Mouse (Mus musculus): ENCODE data around the gene Plvap.

Gene Plvap

DNA sequence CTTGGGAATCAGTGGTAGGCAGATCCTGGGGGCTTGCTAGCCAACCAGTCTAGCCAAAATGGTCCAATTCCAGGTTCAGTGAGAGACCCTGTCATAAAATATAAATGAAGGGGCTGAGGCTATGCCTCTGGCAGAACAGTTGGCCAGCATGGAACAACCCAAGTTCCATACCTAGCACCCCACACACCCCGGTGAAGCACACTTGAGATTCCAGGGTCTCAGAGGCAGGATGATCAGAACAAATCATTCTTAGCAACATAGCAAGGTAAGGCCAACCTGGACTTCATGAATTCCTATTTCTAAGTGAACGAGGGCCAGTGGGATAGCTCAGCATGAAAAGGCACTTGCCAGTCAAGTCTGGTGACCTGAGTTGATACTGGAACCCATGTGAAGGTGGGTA is 44.4 kb downstream of the Plvap start:
- DNase-seq (ENCODE audit: low spot score in 2 of 2), result no peak

DNA sequence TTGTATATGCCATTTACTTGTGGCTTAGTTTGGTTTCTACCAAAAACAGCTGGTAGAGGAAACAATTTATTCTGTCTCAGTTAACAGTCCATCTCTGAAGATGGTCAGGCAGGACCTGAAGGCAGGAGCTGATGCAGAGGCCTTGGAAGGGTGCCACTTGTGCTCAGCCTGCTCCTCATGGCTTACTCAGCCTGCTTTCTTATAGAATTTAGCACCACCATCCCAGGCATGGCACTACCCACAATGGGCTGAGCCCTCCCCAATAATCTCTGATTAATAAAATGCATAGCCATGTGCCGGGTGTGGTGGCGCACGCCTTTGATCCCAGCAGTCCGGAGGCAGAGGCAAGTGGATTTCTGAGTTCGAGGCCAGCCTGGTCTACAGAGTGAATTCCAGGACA is 45.4 kb downstream of the Plvap start:
- DNase-seq (ENCODE audit: low spot score in 2 of 2), result peak in 1 of 2 experiments; percentile 15

DNA sequence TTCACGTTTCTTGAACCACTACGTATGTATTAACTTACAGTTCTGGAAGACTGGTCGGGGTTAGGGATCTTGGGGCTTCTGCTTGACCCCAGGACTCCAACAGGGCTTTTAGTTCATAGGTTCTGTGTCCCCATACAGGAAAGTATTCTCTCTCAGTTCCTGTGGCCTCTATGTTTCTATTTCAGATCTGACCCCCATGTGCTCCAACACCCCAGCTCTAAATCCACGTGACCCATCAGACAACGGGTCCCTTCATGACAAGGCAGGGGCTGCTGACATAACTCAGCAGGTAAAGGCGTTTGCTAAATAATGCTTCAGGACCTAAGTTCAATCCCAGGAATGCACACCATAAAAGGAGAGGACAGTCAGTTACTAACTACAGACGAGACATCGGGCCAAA is 45.8 kb downstream of the Plvap start:
- peak in 1 of 2 experiments; percentile 6 for DNase-seq (ENCODE audit: low spot score in 2 of 2)

DNA sequence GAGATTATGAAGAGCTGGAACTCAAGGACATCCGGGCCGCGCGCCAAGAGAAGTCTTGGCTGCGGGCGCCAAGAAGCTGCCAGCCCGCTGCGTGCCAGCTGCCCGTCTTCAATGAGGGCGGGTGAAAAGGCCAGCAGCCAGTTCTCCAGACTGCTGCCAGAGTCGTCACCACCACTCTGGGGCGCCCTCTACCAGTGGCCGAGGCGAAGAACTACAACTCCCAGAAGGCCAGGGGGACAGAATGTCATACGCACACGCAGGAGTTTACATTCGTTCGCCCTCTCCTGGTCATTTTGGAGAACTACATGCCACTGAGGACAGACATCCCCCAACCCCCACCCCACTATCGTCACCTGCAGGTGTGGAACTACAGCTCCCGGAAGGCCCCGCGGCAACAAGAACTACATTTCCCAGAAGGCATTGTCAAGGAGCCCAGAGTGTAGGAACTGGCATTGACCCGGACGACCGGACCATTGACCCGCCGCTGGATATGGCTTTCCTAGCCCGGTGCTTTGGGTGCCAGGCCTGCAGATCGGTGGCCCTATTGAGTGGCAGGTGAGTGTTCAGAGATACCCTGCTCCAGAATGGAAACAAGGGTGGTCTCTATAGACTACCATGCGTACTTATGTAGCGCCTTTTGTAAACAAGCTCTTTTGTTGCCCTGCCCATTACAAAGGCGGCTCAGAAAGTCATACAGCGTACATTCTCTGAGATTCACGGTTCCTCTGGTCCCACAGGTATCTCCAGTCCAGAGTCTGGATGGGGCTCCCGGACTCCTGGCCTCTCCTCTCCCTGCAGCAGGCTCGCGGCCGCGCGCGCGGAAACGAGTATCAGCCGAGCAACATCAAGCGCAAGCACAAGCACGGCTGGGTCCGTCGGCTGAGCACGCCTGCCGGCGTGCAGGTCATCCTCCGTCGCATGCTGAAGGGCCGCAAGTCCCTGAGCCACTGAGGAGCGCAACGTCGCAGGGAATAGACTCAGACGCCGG is 46.7 kb downstream of the Plvap start, which contains the start of gene Mrpl34:
Gene Mrpl34 (plus strand): TSS at position 447 of the 988 bp plus-strand sequence.
- DNase-seq (ENCODE audit: low spot score in 2 of 2), result peak; percentile 98 to 99

DNA sequence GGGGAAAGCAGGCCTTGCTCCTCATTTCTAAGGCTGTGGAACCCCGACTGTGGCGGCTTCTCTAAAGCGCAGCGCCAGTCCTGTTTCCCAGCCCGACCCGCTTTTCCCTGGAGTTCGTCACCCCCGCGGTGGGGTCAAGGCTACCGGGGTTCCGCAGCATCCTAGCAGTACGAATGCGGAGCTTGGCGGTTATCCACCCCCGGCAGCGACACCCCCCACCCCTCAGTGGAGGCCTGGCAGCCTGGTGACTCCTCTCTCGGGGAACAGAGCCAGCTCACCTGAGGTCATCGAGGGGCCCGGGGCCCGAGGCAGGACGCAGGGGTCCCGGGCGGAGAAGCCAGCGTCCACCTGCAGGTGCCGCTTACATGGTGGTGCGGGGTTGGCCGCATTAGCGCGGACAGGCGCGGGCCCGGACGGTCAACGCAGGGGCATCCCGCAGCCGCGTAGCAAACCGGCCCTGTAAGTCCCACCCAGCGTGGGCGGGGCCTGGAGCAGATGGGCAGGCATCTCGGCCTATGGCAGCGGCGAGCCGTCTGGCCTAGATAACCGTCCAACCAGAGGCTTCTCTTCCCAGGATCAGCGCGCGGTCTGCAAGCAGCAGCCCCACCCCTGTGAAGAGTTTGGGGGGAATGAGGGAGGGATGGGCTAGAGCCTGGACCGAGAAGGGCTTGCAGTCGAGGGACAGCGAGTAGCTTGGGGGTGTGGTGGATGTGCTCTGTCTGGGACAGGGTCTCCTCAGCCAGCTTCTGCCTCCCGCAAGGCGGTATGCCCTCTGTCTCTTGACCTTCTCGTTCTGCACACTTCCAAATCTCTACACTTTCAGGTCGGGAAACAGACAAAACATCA is 48.1 kb downstream of the Plvap start, which contains the start of gene Abhd8:
Gene Abhd8 (minus strand): TSS at position 468 of the 846 bp plus-strand sequence.
- DNase-seq (ENCODE audit: low spot score in 2 of 2), result peak; percentile 97

DNA sequence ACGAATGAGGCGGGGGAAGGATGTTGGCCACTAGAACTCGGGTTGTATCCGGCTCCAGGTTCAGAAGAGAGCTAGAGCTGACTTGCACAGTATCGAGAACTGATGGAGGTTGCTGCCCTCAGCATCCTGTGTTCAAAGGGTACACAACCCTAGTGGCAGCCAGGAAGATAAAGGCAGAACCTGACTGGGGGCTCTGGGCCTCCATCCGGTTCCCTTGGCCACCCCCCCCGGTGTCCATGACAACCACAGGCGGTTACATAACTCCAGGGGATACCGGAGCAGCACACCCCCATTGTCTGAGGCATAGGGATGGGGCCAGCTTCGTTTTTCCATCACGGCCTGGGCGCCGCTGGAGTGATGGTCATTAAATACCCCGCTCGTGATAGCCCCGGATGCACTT is 48.8 kb downstream of the Plvap start:
- peak in 1 of 2 experiments; percentile 63 for DNase-seq (ENCODE audit: low spot score in 2 of 2)

DNA sequence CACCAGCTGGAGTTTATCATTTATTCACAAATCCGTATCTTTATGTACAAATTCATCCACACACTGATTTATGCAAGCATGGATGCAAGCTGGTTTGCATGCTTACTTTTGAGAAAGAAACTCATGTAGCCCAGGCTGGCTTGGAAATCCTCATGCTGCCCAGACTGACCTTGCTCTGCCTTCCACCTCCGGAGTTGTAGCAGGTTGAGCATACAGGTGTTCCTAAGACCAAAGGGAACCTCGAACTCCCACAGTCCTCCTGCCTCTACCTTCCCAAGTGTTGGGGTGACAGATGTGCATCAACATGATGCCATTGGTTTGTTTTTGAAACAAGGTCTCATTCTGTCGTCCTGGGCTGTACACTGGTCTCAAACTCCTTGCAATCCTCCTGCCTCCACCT is 49.4 kb downstream of the Plvap start:
- DNase-seq (ENCODE audit: low spot score in 2 of 2), result peak in 1 of 2 experiments; percentile 10

DNA sequence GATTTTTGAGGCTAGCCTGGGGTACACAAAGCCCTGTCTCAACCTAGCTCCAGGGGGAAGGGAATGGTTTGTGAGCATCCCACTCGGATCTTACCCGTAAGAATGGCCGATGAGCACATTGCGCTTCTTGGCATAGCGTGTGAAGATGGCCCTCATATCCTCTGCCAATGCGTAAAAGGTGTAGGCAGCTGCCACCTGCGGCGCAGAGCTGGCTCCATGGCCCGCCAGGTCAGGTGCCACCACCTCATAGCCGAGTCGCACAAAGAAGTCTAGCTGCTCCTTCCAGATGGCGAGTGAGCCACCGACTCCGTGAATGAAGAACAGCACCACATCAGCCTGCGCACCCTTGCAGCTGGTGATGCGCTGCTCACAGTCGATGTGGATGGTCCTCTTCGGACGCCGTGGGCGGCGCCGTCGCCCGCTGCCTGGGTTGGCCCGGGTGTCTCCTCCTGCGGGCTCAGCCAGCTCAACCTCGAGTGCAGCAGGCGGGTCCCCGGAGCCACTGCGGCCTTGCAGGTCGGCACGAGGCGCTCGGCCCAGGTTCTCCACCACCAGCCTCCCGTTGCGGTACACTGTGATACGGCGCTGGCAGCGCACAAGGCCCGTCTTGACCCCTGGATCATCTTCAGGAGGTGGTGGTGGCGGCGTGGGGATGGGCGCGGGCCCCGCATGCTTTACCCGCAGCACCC is 50.3 kb downstream of the Plvap start:
- peak in 1 of 2 experiments; percentile 45 for DNase-seq (ENCODE audit: low spot score in 2 of 2)

DNA sequence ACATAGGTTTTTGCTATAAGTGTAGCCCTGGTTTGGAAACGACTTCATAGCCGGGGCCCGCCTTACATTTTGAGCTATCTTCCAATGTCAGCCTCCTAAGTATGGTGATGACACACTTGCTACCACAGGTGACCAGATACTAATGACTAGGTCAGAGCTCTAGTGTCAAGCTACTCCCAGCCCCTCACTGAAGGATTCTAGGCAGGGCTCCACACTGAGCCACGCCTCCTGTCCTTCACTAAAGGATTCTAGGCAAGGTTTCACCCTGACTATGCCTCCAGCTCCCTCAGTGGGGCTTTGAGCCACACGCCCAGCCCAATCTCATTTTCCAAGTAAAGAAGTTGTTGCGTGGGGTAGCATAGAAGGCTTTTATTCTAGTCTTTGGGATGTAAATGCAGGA is 50.8 kb downstream of the Plvap start:
- DNase-seq (ENCODE audit: low spot score in 2 of 2), result no peak

DNA sequence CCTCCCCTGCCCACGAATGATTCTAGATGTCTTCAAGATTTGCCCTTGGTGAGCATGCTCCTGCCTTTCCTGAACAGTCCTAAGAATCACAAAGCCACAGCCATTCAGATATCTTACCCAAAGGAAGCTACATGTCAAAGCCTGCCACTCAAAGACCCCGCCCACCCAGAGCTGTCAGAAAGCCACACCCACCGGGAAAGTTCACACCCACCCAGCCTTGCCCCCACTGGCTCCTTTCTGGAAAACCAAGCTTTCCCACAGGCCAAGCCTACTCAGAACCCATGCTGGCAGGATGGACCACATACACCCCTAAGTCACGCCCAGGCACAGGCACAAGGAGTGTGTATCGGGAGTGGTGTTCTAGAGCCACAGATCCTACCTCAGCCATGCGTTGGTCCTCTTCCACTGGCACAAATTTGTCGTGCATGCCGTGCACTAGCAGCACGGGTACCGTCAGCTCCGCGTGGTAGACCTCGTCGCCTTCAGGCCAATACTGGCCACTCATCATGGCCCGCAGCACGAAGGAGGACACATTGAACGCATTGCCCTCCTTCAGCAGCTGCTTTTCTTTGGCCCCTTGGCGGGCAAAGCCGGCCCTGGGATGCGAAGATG is 53.8 kb downstream of the Plvap start:
- peak; percentile 9 to 18 for DNase-seq (ENCODE audit: low spot score in 2 of 2)

DNA sequence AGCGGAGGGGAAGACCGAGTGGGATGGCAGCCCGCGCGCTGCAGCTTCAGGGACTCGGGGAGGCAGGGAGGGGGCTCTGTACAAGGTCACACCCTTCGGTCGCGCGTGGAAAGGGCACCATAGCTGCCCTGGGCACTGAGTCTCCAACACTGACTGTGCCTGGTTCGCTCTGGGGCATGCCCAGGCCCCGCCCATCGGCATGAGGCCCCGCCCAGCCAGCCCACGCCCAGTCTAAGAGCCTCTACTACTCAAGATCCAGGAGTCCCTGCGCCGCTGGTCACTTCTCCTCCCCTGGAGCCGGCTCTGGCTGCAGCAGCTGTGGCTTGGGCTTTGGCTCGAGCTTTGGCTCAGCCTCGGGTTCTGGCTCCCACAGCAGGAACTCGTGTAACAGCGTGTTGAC is 54.6 kb downstream of the Plvap start:
- peak in 1 of 2 experiments; percentile 7 for DNase-seq (ENCODE audit: low spot score in 2 of 2)

DNA sequence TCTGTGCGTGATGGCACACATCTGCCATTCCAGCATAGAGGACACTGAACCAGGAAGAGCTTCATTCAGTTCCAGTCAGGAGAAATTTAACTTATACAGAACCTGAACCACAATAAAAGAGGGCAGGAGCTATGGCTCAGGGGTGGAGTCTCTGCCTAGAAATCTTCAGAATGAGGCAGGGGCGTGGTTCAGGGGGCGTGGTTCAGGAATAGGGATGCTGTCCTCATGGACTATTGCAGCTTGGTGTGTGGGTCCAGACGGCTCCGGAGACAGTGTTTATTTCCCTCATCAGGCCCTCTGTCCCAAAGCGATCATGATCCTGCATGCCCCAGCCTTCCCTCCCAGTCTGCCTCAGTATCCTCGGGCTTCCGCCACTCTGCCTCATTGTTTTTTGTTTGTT is 56.9 kb downstream of the Plvap start:
- peak in 1 of 2 experiments; percentile 3 for DNase-seq (ENCODE audit: low spot score in 2 of 2)

DNA sequence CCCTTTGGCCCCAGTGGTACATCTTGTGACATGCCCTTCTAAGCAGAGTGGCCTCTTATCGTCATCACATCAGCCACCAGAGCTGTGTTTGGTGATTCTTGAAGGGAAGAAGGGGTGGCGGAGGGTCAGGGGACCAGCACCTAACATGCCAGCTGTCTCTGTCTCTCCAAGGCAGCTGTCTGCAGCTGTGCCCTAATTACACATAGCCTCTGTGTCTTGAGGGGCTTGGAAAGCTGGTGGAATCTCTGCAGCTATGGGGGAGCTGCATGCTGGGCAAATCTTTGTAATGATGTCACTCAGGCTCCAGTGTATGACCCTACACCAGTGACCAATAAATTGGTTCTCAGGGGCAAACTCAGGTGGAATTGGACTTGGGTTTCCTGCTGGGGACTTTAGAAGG is 58.9 kb downstream of the Plvap start:
- peak in 1 of 2 experiments; percentile 2 for DNase-seq (ENCODE audit: low spot score in 2 of 2)

DNA sequence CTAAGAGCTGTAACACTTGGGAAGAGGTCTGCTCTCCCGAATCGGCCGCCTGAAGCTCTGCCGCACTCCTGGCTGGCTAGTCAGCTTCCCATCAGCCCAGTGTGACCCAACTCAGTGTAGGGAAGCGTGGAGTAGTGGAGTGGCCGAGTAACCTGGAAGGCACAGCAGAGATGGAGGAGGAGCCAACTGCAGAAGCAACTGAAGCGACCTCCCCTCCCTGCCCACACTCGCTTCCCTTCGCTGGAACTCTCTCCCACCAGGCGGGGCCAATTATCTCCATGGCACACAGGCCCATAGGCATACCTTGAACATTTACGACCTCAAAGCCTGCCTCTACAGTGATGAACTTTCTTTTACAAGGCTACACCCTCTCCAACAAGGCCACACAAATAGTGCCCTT is 59.8 kb downstream of the Plvap start:
- no peak for DNase-seq (ENCODE audit: low spot score in 2 of 2)

DNA sequence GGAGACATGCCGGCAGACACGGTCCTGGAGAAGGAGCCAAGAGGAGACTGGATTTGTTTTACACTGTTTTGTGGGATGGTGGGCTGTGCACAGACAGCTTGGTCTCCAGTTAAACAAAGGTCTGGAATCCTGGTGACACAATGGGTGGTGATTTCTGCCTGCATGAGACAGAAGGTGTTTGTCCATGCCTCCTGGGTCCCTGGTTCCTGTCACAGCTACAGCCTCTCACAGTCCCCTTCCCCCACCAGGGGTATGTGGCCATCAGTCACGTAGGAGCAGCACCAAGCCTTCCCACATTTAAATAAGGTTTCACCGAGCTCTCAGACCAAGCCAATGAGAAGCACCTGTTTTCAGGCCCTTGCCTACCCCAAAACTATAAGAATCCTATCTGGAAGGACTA is 60.2 kb downstream of the Plvap start:
- DNase-seq (ENCODE audit: low spot score in 2 of 2), result no peak

Data from frontal cortex, postnatal 10 days (tissue).